Mouse (Mus musculus) cerebellum, adult 8-10 months (tissue): ENCODE results near the gene Gm47955.
"Not testable (repeated sequence)": the region's sequence is repeated elsewhere in the genome, so short reads cannot be mapped to it uniquely, and the experiment has no call there.

ENCODE experiments used
- DNase-seq: peaks from one replicate; pipeline ENCODE4 v3.0.0; 2022

Gm47955 gene

DNA sequence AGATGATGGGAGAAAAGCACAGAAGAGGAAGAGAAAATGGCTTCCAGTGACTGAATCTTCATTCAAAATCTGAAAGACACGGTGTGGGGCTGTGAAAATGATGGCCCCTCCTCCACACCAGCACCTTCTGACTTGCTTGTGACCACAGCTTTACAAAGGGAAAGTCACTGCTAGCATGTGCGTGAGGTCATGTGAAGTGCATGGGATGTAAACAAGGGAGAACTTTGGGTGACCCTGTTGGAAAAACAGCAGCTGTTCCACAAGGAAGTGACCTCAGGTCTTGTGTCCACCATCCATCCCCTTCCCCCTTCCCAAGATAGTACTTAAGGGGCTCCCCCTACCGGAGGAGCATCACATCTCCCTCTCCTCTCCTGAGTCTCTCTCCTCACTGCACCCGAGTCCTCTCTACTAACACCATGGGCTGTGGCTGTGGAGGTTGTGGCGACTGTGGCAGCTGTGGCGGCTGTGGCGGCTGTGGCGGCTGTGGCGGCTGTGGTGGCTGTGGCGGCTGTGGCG lies at the start of gene Gm47955:
Gene Gm47955 (plus strand): TSS at position 417 of the 516 bp plus-strand sequence.
- no peak for DNase-seq

DNA sequence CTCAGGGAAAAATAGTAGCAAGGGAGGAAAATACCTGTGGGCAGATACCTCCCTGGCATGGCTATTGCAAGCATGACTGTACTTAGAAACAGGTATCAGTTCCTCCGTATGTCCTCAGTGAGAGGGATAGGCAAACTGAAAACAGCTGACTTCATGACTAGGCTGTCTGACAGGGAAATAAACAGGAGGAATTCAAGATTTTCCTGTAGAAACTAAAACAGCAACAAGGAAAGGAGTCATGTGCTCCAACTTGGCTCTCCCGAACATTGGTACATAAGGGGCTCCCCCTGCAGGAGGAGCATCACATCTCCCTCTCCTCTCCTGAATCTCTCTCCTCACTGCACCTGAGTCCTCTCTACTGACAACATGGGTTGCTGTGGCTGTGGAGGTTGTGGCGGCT lies 47.1 kb upstream of the Gm47955 start, which contains the start of gene A030005L19Rik:
Gene A030005L19Rik (plus strand): TSS at position 301 of the 400 bp plus-strand sequence.
- no peak for DNase-seq

DNA sequence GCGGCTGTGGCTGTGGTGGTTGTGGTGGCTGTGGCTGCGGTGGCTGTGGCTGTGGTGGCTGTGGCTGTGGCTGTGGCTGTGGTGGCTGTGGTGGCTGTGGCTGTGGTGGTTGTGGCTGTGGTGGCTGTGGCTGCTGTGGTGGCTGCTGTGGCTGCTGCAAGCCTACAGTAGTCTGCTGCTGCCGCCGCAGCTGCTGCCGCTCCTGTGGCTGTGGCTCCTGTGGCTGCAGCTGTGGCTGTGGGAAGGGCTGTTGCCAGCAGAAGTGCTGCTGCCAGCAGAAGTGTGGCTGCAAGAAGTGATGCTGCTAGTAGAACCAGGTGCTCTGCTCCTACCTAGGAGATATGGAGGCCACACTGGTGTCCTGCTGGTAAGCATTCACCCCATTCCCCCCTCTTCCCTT lies 46.7 kb upstream of the Gm47955 start:
- DNase-seq, result not testable (repeated sequence)

DNA sequence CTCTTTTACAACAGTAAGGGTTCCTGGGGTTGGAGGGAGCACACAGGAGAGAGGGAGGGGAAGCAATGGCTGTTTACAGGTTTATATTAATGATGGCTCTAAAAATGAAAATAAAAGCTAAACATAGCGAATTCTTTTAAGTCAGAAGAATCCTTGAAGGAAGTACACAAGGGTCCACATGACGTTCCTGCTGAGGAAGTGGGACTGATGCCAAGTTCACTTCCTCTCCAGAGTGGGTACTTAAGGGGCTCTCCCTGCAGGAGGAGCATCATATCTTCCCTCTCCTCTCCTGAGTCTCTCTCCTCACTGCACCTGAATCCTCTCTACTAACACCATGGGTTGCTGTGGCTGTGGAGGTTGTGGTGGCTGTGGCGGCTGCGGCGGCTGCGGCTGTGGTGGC lies 35.4 kb upstream of the Gm47955 start, which contains the start of gene A030014E15Rik:
Gene A030014E15Rik (plus strand): TSS at position 268 of the 400 bp plus-strand sequence.
- no peak for DNase-seq

DNA sequence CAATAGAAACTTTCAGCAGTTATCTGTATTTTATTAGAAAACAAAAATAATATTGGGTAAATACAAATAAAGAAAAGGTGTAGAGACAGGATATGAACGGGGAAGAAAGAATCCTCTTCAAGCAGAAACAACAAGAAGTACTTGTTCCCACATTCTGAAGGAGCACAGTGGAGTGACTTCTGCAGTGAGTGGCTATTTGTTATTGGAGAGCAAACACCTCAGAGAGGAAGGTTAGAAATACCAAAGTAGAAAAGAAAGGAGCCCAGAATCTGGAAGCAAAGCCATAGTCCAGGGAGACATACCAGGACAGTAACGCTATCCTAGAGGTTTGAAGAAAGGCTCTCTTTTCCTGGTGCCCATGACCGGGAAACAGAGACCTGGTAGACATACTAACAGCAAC lies 29.5 kb upstream of the Gm47955 start:
- DNase-seq, result not testable (repeated sequence)

DNA sequence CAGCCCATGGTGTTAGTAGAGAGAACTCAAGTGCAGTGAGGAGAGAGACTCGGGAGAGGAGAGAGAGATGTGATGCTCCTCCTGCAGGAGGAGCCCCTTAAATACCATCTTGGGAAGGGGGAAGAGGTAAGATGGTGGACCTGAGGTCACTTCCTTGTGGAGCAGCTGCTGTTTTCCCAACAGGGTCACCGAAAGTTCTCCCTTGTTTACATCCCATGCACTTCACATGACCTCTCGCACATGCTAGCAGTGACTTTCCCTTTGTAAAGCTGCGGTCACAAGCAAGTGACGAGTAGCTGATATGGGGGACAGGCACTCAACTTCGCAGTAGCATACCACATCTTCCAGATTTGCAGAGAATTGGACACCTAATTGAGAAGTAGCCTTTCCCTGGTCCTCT lies 28.8 kb upstream of the Gm47955 start, which contains the start of gene Gm6217:
Gene Gm6217 (minus strand): TSS at position 74 of the 400 bp plus-strand sequence.
- DNase-seq, result not testable (repeated sequence)

DNA sequence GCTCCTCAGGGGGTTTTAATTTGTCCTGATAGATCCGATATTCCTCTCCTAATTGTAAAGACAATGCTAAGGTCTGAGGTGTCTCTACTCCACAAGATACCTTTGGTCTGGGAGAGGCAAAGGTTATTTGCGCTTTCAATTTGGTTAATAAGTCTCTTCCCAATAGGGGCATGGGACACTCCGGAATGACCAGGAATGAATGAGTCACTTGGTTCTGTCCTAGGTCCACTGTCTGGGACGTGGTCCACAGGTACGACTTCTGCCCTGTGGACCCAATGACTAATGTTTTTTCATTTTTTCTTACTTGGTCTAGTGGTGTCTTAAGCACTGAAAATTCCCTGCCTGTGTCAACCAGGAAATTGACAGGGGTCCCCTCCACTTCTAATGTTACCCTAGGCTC lies 21.4 kb upstream of the Gm47955 start:
- DNase-seq, result no peak

DNA sequence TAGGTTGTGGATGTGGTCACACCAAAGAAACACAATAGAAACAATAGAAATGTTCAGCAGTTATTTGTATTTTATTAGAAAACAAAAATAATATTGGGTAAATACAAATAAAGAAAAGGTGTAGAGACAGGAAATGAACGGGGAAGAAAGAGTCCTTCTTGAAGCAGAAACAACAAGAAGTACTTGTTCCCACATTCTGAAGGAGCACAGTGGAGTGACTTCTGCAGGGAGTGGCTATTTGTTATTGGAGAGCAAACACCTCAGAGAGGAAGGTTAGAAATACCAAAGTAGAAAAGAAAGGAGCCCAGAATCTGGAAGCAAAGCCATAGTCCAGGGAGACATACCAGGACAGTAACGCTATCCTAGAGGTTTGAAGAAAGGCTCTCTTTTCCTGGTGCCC lies 17.6 kb upstream of the Gm47955 start:
- DNase-seq, result not testable (repeated sequence)

DNA sequence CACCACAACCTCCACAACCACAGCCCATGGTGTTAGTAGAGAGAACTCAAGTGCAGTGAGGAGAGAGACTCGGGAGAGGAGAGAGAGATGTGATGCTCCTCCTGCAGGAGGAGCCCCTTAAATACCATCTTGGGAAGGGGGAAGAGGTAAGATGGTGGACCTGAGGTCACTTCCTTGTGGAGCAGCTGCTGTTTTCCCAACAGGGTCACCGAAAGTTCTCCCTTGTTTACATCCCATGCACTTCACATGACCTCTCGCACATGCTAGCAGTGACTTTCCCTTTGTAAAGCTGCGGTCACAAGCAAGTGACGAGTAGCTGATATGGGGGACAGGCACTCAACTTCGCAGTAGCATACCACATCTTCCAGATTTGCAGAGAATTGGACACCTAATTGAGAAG lies 16.8 kb upstream of the Gm47955 start, which contains the start of gene A030003K21Rik:
Gene A030003K21Rik (minus strand): TSS at position 94 of the 400 bp plus-strand sequence.
- DNase-seq, result not testable (repeated sequence)

DNA sequence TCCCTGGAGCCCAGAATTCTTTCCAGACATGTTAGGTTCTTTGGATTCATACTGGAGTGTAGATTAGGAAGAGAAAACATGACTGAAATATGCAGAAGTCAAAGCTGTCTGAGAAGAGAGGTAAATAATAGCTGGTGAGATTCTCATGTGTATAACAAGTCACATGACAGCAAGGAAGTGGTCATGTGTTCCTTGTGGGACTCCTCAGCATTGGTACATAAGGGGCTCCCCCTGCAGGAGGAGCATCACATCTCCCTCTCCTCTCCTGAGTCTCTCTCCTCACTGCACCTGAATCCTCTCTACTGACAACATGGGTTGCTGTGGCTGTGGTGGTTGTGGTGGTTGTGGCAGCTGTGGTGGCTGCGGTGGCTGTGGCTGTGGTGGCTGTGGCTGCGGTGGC lies 14.1 kb upstream of the Gm47955 start:
- DNase-seq, result not testable (repeated sequence)

DNA sequence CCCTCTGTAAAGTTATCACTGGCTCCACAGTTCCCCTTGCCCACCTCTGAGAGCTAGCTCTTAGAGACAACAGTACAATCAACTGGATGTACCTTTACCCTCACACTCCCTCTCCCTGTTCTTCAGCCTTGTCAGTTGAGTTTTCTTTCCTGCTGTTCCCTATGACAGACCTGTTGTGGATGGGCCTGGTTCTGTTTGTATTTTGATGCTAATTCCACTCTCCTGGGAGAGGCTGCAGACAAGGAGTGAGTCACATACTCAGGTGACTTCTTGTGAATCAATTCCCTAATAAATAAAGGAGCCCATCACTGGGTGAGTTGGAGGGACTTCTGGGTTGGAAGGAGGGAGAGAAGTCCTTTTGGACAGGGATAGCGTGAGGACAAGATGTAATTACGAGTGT lies 11.5 kb upstream of the Gm47955 start:
- no peak for DNase-seq

DNA sequence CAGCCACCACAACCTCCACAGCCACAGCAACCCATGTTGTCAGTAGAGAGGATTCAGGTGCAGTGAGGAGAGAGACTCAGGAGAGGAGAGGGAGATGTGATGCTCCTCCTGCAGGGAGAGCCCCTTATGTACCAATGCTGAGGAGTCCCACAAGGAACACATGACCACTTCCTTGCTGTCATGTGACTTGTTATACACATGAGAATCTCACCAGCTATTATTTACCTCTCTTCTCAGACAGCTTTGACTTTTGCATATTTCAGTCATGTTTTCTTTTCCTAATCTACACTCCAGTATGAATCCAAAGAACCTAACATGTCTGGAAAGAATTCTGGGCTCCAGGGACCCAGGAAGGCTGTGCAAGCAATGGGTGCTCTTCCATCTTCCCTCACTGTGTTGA lies 4.2 kb upstream of the Gm47955 start, which contains the start of gene Gm7544:
Gene Gm7544 (minus strand): TSS at position 101 of the 400 bp plus-strand sequence.
- not testable (repeated sequence) for DNase-seq

DNA sequence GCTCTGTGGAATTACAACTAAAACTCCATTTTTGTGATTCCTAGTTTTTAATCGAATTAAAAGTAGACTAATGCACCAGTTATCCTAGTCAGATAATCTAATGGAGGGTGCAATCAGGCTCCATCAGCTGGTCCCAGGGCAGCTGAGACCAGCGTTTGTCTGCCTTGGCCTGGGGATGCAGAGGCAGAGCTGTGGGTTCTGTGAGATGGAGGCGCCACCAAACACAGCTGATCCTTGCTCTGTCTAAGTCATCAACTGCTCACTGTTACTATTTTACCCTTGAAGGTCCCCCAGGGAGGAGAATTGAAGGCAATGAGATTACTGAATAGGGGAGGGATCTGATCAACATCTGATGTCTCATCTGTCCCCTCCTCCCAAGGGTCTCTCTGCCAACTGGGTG lies 6.3 kb downstream of the Gm47955 start:
- no peak for DNase-seq

DNA sequence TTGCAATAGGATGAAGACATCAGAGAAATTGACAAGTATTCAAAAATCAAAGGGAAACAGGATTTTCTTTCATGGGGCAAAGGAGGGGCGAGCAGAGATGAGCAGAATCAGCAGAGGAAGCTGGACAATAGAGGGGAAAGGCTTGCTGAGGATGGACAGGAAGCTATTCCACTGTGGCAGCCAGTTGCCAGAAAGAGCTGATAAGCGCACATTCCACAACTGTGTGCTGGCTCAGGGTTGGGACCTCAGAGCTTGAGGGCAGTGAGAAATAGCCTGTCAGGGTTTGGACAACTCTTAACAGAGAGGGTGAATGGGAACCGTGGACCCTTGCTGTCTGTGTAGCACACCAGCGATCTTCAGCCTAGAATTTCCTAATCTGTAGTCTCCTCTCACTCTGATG lies 12.0 kb downstream of the Gm47955 start:
- DNase-seq, result no peak

DNA sequence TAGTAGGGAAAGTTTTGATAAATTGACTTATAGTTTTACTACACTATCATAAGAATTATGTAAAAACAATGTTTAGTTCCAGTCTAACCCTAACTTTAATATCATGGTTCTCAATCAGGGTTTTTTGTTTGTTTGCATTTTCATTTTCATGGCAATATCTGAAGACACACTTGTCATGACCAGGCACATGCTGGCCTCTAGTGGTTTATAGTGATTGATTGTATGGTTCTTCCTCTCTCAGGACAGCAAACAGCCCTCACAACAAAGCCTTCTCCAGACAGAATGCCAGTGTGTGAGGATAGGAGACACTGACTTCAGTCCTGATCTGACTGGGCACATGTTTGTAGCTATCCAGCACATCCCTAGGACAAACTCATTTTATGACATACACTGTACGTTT lies 13.2 kb downstream of the Gm47955 start:
- DNase-seq, result no peak

DNA sequence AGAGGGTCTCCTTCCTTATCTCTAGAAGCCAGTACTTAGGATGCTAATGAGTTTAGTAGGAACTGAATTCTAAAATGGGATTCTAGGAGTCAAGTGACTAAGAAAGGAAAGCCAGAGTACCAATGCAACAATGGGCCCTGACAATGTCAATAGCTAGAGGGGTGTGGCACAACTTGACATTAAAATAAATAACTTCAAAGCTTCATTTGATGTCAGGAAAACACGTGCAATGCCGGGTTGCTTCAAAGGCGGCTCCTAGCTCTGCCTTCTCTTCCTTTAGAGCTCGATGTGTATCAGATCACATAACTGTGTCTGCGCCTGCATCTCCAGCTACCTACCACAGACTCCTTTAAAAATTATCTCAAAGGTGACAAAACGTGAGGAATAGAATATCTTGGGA lies 13.8 kb downstream of the Gm47955 start:
- DNase-seq, result no peak

DNA sequence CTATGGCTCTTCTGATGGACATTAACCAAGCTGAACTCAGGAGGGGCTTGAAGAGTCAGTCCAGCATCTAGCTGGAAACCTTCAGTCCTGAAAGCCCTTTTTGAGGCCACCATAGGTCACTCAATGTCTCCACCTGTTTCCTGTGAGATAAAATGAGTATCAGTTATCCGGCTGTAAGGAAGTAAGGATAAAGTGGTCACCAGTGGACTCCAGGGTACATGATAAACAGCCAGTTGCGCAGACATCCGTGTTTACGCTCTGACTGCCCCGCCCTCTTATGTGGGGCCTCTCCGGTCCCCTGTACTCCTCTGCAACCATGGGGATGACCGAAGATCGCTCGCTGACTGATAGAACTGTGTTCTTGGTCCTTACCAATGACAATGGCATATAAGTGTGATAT lies 14.3 kb downstream of the Gm47955 start:
- DNase-seq, result no peak

DNA sequence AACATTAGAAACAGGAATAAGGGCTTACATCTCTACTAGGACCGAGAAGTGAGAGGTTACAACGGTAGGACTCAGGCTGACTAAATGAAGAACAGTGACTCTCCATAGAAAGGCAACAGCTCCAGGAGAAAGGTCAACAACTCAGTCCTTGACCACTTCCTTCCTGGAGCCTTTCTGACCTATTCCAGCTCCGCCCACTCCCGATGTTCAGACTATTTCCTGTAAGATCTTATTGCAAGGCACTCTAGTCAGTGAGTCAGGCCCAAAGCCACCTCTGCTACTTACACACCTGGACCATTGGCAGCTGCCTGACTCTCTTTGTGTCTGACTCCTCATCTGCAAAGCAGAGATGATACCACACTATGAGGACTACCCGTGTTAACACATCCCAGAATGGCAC lies 15.7 kb downstream of the Gm47955 start:
- DNase-seq, result no peak

DNA sequence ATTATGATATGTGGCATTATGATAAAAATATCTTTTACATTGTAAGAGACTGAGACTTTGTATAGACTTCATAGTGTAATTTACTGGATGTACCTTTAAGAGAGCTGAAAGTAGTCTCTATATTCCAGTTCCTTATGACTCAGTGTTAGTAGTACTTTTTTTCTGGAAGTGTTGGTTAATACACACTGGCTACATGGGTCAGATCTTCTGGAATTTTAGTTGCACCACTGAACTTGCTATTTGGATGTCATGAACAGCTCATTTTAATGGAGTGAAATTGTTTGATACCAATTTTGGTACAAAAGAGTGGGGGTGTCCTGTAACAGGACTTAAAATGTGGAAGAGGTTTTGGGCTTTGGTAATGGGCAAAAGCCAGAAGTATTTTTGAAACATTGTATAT lies 17.8 kb downstream of the Gm47955 start:
- no peak for DNase-seq

DNA sequence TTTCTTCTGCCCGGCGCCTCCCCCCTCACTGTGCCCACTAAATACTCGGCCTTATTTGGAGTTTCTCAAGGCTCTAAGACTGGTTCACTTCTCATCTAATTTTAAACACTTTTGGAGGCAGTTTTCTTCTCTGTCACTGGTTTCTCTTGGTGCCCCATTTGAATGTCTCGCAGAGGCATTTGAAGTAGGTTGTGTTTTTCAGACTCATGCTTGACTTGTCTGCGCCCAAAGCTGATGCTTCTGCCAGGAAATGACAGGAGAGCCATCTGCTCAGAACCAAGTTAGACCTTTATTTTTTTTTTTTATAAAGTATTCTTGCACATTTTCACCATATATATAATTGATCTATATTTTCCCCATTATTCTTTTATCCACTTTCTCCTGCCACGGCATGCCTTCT lies 26.7 kb downstream of the Gm47955 start:
- no peak for DNase-seq

DNA sequence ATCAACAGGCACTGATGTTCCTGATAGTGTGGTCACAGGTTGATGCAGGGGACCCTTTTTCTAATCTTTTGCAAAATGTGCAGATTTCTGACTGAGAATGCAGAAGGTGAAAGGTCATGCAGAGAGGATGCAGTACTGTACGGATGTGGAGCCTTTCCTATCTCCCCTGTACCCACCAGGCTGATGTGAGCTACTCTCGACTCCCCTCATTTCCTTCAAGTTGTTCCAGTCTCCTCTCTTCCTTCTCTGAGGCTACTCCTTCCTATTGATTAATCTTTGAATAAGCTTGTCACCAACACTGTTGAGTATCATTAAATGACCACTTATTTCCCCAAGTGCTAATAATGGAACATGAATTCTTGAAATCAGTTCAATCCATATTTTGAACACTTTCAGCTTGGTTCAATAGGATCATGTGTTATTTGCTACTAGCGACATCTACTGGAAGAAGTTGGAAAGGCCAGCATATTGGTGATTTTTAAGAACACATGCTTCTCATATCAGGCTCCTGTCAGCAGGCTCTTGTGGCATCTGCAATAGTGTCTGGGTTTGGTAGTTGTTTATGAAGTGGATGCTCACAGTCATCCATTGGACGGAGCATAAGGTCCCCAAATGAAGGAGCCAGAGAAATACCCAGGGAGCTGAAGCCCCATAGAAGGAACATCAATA lies 27.6 kb downstream of the Gm47955 start:
- DNase-seq, result peak; percentile 47

DNA sequence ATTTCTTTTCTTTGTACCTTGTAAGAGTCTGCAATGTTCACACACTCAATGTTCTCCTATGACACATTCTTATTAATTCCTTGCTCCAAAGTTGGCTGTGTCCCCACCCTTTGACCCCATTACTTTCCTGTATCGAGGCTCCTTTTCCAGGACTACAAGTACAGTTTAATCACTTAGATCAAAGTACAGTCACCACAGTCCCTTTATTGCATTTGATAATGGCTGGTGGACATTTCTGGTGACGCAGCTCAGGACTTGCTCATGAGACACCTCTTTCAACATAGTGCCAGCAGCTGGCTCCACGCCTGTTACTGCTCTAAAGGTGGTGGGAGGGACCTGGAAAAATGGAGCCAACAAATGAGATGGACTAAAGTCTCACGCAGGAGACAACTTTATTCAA lies 31.0 kb downstream of the Gm47955 start:
- DNase-seq, result no peak

DNA sequence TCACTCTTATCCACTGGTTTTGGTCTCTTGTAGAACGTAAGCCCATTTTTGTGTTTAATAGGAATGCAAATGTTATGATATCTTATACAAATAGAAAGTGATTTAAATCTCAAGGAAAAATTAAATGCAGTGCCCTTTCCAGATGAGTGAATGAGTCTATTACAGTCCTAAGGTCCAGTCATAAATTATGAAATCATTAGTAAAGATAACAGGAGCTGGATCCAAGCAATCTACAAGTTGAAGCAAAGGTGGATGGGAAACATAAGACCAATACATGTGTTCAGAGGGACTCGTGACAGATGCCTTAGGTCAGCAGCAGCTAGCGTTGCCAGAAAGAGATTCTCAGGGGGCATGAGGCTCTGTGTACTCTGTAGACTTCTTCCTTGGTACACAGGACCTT lies 31.5 kb downstream of the Gm47955 start:
- no peak for DNase-seq

DNA sequence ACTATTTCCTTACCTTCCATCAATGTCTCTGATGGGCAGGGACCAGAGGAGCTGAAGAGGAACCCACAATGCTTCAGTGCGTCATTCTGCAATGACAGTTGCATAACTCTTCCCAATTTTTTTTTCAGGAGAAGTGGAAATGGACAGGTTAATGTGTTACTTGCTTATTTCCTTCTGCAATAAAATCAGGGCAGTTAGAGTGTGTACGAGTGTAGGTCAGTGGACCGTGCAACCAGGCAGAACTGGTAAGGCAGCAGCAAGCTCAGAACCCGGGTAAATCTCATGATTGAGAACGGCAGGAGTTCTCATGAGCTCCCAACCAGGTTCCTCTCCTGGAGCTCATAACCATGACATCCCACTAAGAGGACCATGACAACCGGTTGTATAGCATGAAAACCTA lies 32.0 kb downstream of the Gm47955 start:
- DNase-seq, result no peak

DNA sequence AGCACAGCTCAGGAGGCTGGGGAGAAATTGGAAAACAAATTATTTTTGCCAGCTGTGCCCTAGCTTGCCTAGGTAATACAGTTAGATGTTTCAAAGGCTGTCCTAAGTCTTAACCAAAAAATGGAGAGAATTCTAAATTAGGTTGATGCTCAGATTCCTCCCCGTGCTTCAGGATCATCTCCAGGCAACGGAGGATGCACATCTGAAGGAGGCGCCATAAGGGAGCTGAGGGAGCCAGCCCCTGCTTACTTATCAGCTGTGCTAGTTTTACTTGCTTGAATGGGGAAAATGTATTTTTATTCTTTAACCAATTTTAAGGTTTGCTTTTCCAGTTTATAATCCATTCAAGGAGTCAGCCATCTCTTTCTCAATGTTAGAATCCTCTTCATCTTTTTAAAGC lies 33.9 kb downstream of the Gm47955 start:
- DNase-seq, result no peak
